Mouse (Mus musculus): ENCODE measurements at regions not wholly inside any gene's neighbourhood (a gene's known extent, or its start where the extent isn't known, plus 50 kb on each side); places are given as distances from the start of the nearest gene placed in this dataset.

- Histone ChIP-seq H3K4me3 (ENCODE audit: insufficient read depth, low read depth, low read length) (no peak overlapping the region), H3K27me3 (replicated peaks; ENCODE audit: control insufficient read depth, insufficient read depth, low read length) (no peaks in the 10 kb centered on the region), H3K36me3 (ENCODE audit: control insufficient read depth, insufficient read depth, low read length) (no peaks in the 10 kb centered on the region), H3K4me1 (ENCODE audit: control insufficient read depth, insufficient read depth, low read length) (no peaks in the 10 kb centered on the region), H3K27ac (ENCODE audit: insufficient read depth, low read depth, low read length) (no peak overlapping the region)
- WGBS, result 54% methylated on average over 2 of the region's 2 CpGs
- DNase-seq, result no peak
- TF ChIP-seq CTCF (conservative IDR thresholded peaks at IDR 0.05; ENCODE audit: insufficient read depth, insufficient read length, low read depth, low read length) (no peak), POLR2A (IDR thresholded peaks at IDR 0.05; ENCODE audit: low read depth, low read length) (no peak)
These were observed 243.6 kb downstream of the Btg1 start for GRCm38 (mm10) chr10:96860366-96860765.

- no peak overlapping the region for H3K27ac ChIP-seq (ENCODE audit: insufficient read depth, low read depth, low read length)
- no peak overlapping the region for H3K4me3 ChIP-seq (ENCODE audit: insufficient read depth, low read depth, low read length)
- WGBS, result 81% methylated on average over 8 of the region's 8 CpGs
- TF ChIP-seq POLR2A (IDR thresholded peaks at IDR 0.05; ENCODE audit: low read depth, low read length) (no peak), CTCF (conservative IDR thresholded peaks at IDR 0.05; ENCODE audit: insufficient read depth, insufficient read length, low read depth, low read length) (no peak)
- H3K4me1 ChIP-seq (ENCODE audit: control insufficient read depth, insufficient read depth, low read length), result no peaks in the 10 kb centered on the region
- no peaks in the 10 kb centered on the region for H3K27me3 ChIP-seq (replicated peaks; ENCODE audit: control insufficient read depth, insufficient read depth, low read length)
- H3K36me3 ChIP-seq (ENCODE audit: control insufficient read depth, insufficient read depth, low read length), result no peaks in the 10 kb centered on the region
- no peak for DNase-seq
These were observed 246.4 kb downstream of the Btg1 start for GRCm38 (mm10) chr10:96863230-96863629.

- no peak overlapping the region for H3K27ac ChIP-seq (ENCODE audit: insufficient read depth, low read depth, low read length)
- no peaks in the 10 kb centered on the region for H3K36me3 ChIP-seq (ENCODE audit: control insufficient read depth, insufficient read depth, low read length)
- WGBS, result 70% methylated on average over 3 of the region's 3 CpGs
- H3K4me3 ChIP-seq (ENCODE audit: insufficient read depth, low read depth, low read length), result no peak overlapping the region
- H3K27me3 ChIP-seq (replicated peaks; ENCODE audit: control insufficient read depth, insufficient read depth, low read length), result no peaks in the 10 kb centered on the region; the same call in 1 of the 2 replicates
- TF ChIP-seq POLR2A (IDR thresholded peaks at IDR 0.05; ENCODE audit: low read depth, low read length) (no peak), CTCF (conservative IDR thresholded peaks at IDR 0.05; ENCODE audit: insufficient read depth, insufficient read length, low read depth, low read length) (no peak)
- no peaks in the 10 kb centered on the region for H3K4me1 ChIP-seq (ENCODE audit: control insufficient read depth, insufficient read depth, low read length)
- DNase-seq, result peak; percentile 52
These were observed 249.7 kb downstream of the Btg1 start for GRCm38 (mm10) chr10:96866468-96866867.

GRCm38 (mm10) chr10:96871559-96872160 is 254.9 kb downstream of the Btg1 start:
- 61% methylated on average over 7 of the region's 7 CpGs for WGBS
- Histone ChIP-seq H3K27me3 (replicated peaks; ENCODE audit: control insufficient read depth, insufficient read depth, low read length) (no peaks in the 10 kb centered on the region; the same call in 1 of the 2 replicates), H3K36me3 (ENCODE audit: control insufficient read depth, insufficient read depth, low read length) (no peaks in the 10 kb centered on the region), H3K27ac (ENCODE audit: insufficient read depth, low read depth, low read length) (no peak overlapping the region), H3K4me1 (ENCODE audit: control insufficient read depth, insufficient read depth, low read length) (no peaks in the 10 kb centered on the region), H3K4me3 (ENCODE audit: insufficient read depth, low read depth, low read length) (no peak overlapping the region)
- TF ChIP-seq CTCF (conservative IDR thresholded peaks at IDR 0.05; ENCODE audit: insufficient read depth, insufficient read length, low read depth, low read length) (no peak), POLR2A (IDR thresholded peaks at IDR 0.05; ENCODE audit: low read depth, low read length) (no peak)
- no peak for DNase-seq

- WGBS, result 100% methylated on average over 1 of the region's 1 CpGs
- no peaks in the 10 kb centered on the region for H3K27me3 ChIP-seq (replicated peaks; ENCODE audit: control insufficient read depth, insufficient read depth, low read length)
- no peaks in the 10 kb centered on the region for H3K4me1 ChIP-seq (ENCODE audit: control insufficient read depth, insufficient read depth, low read length)
- TF ChIP-seq POLR2A (IDR thresholded peaks at IDR 0.05; ENCODE audit: low read depth, low read length) (no peak), CTCF (conservative IDR thresholded peaks at IDR 0.05; ENCODE audit: insufficient read depth, insufficient read length, low read depth, low read length) (no peak)
- no peaks in the 10 kb centered on the region for H3K36me3 ChIP-seq (ENCODE audit: control insufficient read depth, insufficient read depth, low read length)
- no peak overlapping the region for H3K27ac ChIP-seq (ENCODE audit: insufficient read depth, low read depth, low read length)
- DNase-seq, result no peak
- no peak overlapping the region for H3K4me3 ChIP-seq (ENCODE audit: insufficient read depth, low read depth, low read length)
These were observed 257.8 kb downstream of the Btg1 start for GRCm38 (mm10) chr10:96874646-96875045.

GRCm38 (mm10) chr10:96875676-96876075 is 258.9 kb downstream of the Btg1 start:
- Histone ChIP-seq H3K27me3 (replicated peaks; ENCODE audit: control insufficient read depth, insufficient read depth, low read length) (no peaks in the 10 kb centered on the region), H3K27ac (ENCODE audit: insufficient read depth, low read depth, low read length) (no peak overlapping the region)
- no peak for TF ChIP-seq POLR2A (IDR thresholded peaks at IDR 0.05; ENCODE audit: low read depth, low read length)
- no peak for TF ChIP-seq CTCF (conservative IDR thresholded peaks at IDR 0.05; ENCODE audit: insufficient read depth, insufficient read length, low read depth, low read length)

GRCm38 (mm10) chr10:96879425-96879824 is 262.6 kb downstream of the Btg1 start:
- Histone ChIP-seq H3K27me3 (replicated peaks; ENCODE audit: control insufficient read depth, insufficient read depth, low read length) (no peaks in the 10 kb centered on the region), H3K4me1 (ENCODE audit: control insufficient read depth, insufficient read depth, low read length) (no peaks in the 10 kb centered on the region), H3K36me3 (ENCODE audit: control insufficient read depth, insufficient read depth, low read length) (no peaks in the 10 kb centered on the region), H3K4me3 (ENCODE audit: insufficient read depth, low read depth, low read length) (no peak overlapping the region), H3K27ac (ENCODE audit: insufficient read depth, low read depth, low read length) (no peak overlapping the region)
- TF ChIP-seq POLR2A (IDR thresholded peaks at IDR 0.05; ENCODE audit: low read depth, low read length) (no peak), CTCF (conservative IDR thresholded peaks at IDR 0.05; ENCODE audit: insufficient read depth, insufficient read length, low read depth, low read length) (no peak)
- 98% methylated on average over 2 of the region's 2 CpGs for WGBS
- DNase-seq, result no peak

More at GRCm38 (mm10) chr10:96875676-96876075, 258.9 kb downstream of the Btg1 start:
- no peaks in the 10 kb centered on the region for H3K36me3 ChIP-seq (ENCODE audit: control insufficient read depth, insufficient read depth, low read length)
- no peaks in the 10 kb centered on the region for H3K4me1 ChIP-seq (ENCODE audit: control insufficient read depth, insufficient read depth, low read length)
- no peak overlapping the region for H3K4me3 ChIP-seq (ENCODE audit: insufficient read depth, low read depth, low read length)
- WGBS, result 78% methylated on average over 3 of the region's 3 CpGs
- no peak for DNase-seq

Measured in kidney, adult 2 months (tissue).